Comparison of ENCODE assay signal across 44 mouse cellular contexts in genomic region chr9:51013644-51014043, GRCm38 (mm10). TPM values are rescaled to one million over a fixed set of nuclear protein-coding genes. Genes with fewer than 3 reads are reported as not detected.
"Had no signal": no experiment of that assay in that cellular context is flagged by ENCODE, and none has a peak within 500 bp of the region (broad histone marks: within the 10 kb centered on the region; RNA-seq: fewer than 3 reads in every experiment).

No protein-coding gene starts in this region.

- H3K4me1 ChIP-seq: limb, embryonic 10.5 days; limb, embryonic 13.5 days; limb, embryonic 15.5 days; midbrain, embryonic 12.5 days had no signal

- H3K9ac ChIP-seq: limb, embryonic 12.5 days; limb, embryonic 13.5 days; limb, embryonic 15.5 days; liver, embryonic 12.5 days; liver, embryonic 13.5 days; liver, embryonic 14.5 days; liver, embryonic 15.5 days; liver, postnatal 0 days; lung, embryonic 14.5 days; lung, embryonic 15.5 days; midbrain, embryonic 12.5 days; midbrain, embryonic 13.5 days; midbrain, embryonic 15.5 days; neural tube, embryonic 12.5 days had no signal

- H3K27ac ChIP-seq: limb, embryonic 10.5 days; limb, embryonic 12.5 days; limb, embryonic 13.5 days; limb, embryonic 15.5 days; liver, embryonic 12.5 days; liver, embryonic 13.5 days; liver, embryonic 14.5 days; liver, embryonic 15.5 days; lung, embryonic 15.5 days; macrophage; midbrain, embryonic 10.5 days; midbrain, embryonic 12.5 days; midbrain, embryonic 13.5 days; midbrain, embryonic 15.5 days; neural tube, embryonic 12.5 days had no signal

- DNase-seq: left cerebral cortex, postnatal 4 days; liver; liver, embryonic 13.5 days; liver, postnatal 0 days; lung, adult 18-20 months; lung, adult 2 months; lung, embryonic 14.5 days; lung, postnatal 10 days; lung, postnatal 14 days; lung, postnatal 36 days; lung, postnatal 4 days; midbrain, embryonic 14.5 days had no signal

- H3K4me3 ChIP-seq: limb, embryonic 10.5 days; limb, embryonic 12.5 days; limb, embryonic 13.5 days; limb, embryonic 15.5 days; liver, embryonic 12.5 days; liver, embryonic 13.5 days; liver, embryonic 15.5 days; lung, embryonic 15.5 days; megakaryocyte, embryonic 14.5 days; midbrain, embryonic 10.5 days; midbrain, embryonic 12.5 days; midbrain, embryonic 13.5 days; midbrain, embryonic 15.5 days; myocyte; neural tube, embryonic 12.5 days had no signal

- H3K36me3 ChIP-seq: limb, embryonic 10.5 days; limb, embryonic 12.5 days; limb, embryonic 13.5 days; limb, embryonic 15.5 days; liver, embryonic 12.5 days; liver, embryonic 13.5 days; liver, embryonic 15.5 days; lung, embryonic 15.5 days; midbrain, embryonic 10.5 days; midbrain, embryonic 12.5 days; midbrain, embryonic 13.5 days; midbrain, embryonic 15.5 days; neural tube, embryonic 12.5 days had no signal

- H3K9me3 ChIP-seq: limb, embryonic 10.5 days; limb, embryonic 12.5 days; limb, embryonic 13.5 days; limb, embryonic 15.5 days; liver, embryonic 12.5 days; liver, embryonic 13.5 days; liver, embryonic 15.5 days; lung, embryonic 15.5 days; megakaryocyte, embryonic 14.5 days; midbrain, embryonic 10.5 days; midbrain, embryonic 12.5 days; midbrain, embryonic 13.5 days; midbrain, embryonic 15.5 days; neural tube, embryonic 12.5 days had no signal

- H3K27me3 ChIP-seq: limb, embryonic 15.5 days; liver, embryonic 15.5 days; lung, embryonic 15.5 days; megakaryocyte, embryonic 14.5 days; midbrain, embryonic 15.5 days; neural tube, embryonic 12.5 days had no signal

RNA-seq across cellular contexts. Expression of gene Btg4, which starts 47.1 kb away (rescaled TPM):
- total RNA-seq: left cerebral cortex, adult 8-10 months; left cerebral cortex, postnatal 10 days; left cerebral cortex, postnatal 25 days; left cerebral cortex, postnatal 36 days; left cerebral cortex, postnatal 4 days; liver, adult 2 months; megakaryocyte, adult 5-6 weeks; megakaryocyte-erythroid progenitor cell, adult 5-6 weeks; midbrain, postnatal 0 days; monocyte, adult 5-6 weeks had no signal
- polyA plus RNA-seq: limb, embryonic 10.5 days; limb, embryonic 11.5 days; limb, embryonic 12.5 days; limb, embryonic 13.5 days; limb, embryonic 14.5 days; limb, embryonic 15.5 days; liver, adult 2 months; liver, embryonic 11.5 days; liver, embryonic 12.5 days; liver, embryonic 13.5 days; liver, embryonic 14.5 days; liver, embryonic 15.5 days; liver, embryonic 16.5 days; liver, postnatal 0 days; lung, embryonic 14.5 days; lung, embryonic 15.5 days; macrophage; midbrain, embryonic 10.5 days; midbrain, embryonic 11.5 days; midbrain, embryonic 12.5 days; midbrain, embryonic 13.5 days; midbrain, embryonic 14.5 days; midbrain, embryonic 15.5 days; midbrain, embryonic 16.5 days; midbrain, postnatal 0 days; neural tube, embryonic 11.5 days; neural tube, embryonic 12.5 days had no signal
